Mouse (Mus musculus): Measurements from ENCODE around the gene Peak1. TPM values are rescaled to one million over a fixed set of nuclear protein-coding genes. Genes with fewer than 3 reads are reported as not detected.

Peak1 gene
- total and polyA plus RNA-seq, 3 experiments: 2.8 to 11.7 TPM; not detected in 1

GRCm38 (mm10) chr9:56200200-56200599 lies 217.7 kb downstream of the Peak1 start:
- H3K9me3 ChIP-seq (replicated peaks; ENCODE audit: insufficient read depth, low read length): no peaks in the 10 kb centered on the region
- no peak for DNase-seq (ENCODE audit: low read depth, low spot score)
- no peak overlapping the region for H3K9ac ChIP-seq (ENCODE audit: control insufficient read depth, low read depth, low read length, poor library complexity, severe bottlenecking)
- H3K36me3 ChIP-seq (ENCODE audit: control insufficient read depth in 1 of 2, insufficient read depth in 2 of 2, low read length in 2 of 2): no peaks in the 10 kb centered on the region
- TF ChIP-seq MXI1 (IDR thresholded peaks at IDR 0.05; ENCODE audit: low read depth, low read length): no peak
- TF ChIP-seq TAL1 (IDR thresholded peaks at IDR 0.05; ENCODE audit: low read length): no peak
- TF ChIP-seq POLR2AphosphoS2 (IDR thresholded peaks at IDR 0.05; ENCODE audit: low read length): no peak
- TF ChIP-seq ELF1 (IDR thresholded peaks at IDR 0.05; ENCODE audit: low read depth, low read length): no peak
- TF ChIP-seq CHD1 (IDR thresholded peaks at IDR 0.05; ENCODE audit: low read depth, low read length): no peak
- no peak for TF ChIP-seq RAD21 (IDR thresholded peaks at IDR 0.05; ENCODE audit: low read depth, low read length)
- TF ChIP-seq MAX (IDR thresholded peaks at IDR 0.05; ENCODE audit: low read length): no peak
- no peak for TF ChIP-seq MYC (IDR thresholded peaks at IDR 0.05; ENCODE audit: low read depth, low read length)
- H3K4me1 ChIP-seq (ENCODE audit: control insufficient read depth in 1 of 2, insufficient read depth in 2 of 2, low read length in 2 of 2): no peaks in the 10 kb centered on the region
- H3K27me3 ChIP-seq (ENCODE audit: control insufficient read depth in 1 of 2, insufficient read depth in 2 of 2, low read length in 2 of 2): peaks cover 0 to 2% of the 10 kb centered on the region in 2 experiments; a peak in 3 of 4 replicates
- H3K79me2 ChIP-seq (ENCODE audit: control insufficient read depth, insufficient read depth, low read length, poor library complexity): no peaks in the 10 kb centered on the region
- H3K27ac ChIP-seq (ENCODE audit: control insufficient read depth, low read depth, low read length): no peak overlapping the region
- H3K4me3 ChIP-seq (ENCODE audit: control insufficient read depth in 1 of 2, insufficient read depth in 1 of 2, low read depth in 2 of 2, low read length in 2 of 2): no peak overlapping the region

DNA sequence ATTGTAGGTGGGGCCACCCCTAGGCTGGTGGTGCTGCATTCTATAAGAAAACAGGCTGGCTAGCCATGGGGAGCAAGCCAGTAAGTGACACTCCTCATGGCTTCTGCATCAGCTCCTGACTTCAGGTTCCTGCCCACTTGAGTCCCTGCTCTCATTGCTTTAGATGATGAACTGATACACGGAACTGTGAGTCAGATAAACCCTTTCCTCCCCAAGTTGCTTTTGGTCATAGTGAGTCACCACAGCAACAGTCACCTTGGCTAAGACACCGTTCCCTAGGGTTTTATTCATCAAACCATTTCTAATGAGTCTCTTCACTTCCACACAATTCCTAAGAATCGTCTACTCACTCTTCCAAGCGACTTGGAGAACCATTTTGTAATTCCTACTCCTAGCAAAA lies 220.9 kb downstream of the Peak1 start:
- Histone ChIP-seq H3K27ac (ENCODE audit: control insufficient read depth, low read depth, low read length) (no peak overlapping the region), H3K9me3 (replicated peaks; ENCODE audit: insufficient read depth, low read length) (no peaks in the 10 kb centered on the region), H3K27me3 (ENCODE audit: control insufficient read depth in 1 of 2, insufficient read depth in 2 of 2, low read length in 2 of 2) (peaks cover 0 to 5% of the 10 kb centered on the region in 2 experiments; a peak in 3 of 4 replicates), H3K36me3 (ENCODE audit: control insufficient read depth in 1 of 2, insufficient read depth in 2 of 2, low read length in 2 of 2) (no peaks in the 10 kb centered on the region), H3K9ac (ENCODE audit: control insufficient read depth, low read depth, low read length, poor library complexity, severe bottlenecking) (no peak overlapping the region), H3K79me2 (ENCODE audit: control insufficient read depth, insufficient read depth, low read length, poor library complexity) (no peaks in the 10 kb centered on the region), H3K4me3 (ENCODE audit: control insufficient read depth in 1 of 2, insufficient read depth in 1 of 2, low read depth in 2 of 2, low read length in 2 of 2) (no peak overlapping the region), H3K4me1 (ENCODE audit: control insufficient read depth in 1 of 2, insufficient read depth in 2 of 2, low read length in 2 of 2) (no peaks in the 10 kb centered on the region)
- no peak for DNase-seq (ENCODE audit: low read depth, low spot score)
- no peak for TF ChIP-seq MAZ (IDR thresholded peaks at IDR 0.05; ENCODE audit: low read depth, low read length)
- TF ChIP-seq POLR2AphosphoS2 (IDR thresholded peaks at IDR 0.05; ENCODE audit: low read length): no peak
- no peak for TF ChIP-seq MYB (IDR thresholded peaks at IDR 0.05; ENCODE audit: low read depth, low read length)
- TF ChIP-seq TBP (IDR thresholded peaks at IDR 0.05; ENCODE audit: low read depth, low read length): no peak
- no peak for TF ChIP-seq RAD21 (IDR thresholded peaks at IDR 0.05; ENCODE audit: low read depth, low read length)
- TF ChIP-seq MXI1 (IDR thresholded peaks at IDR 0.05; ENCODE audit: low read depth, low read length): no peak
- TF ChIP-seq E2F4 (IDR thresholded peaks at IDR 0.05; ENCODE audit: borderline replicate concordance, low read depth, low read length): no peak

- Histone ChIP-seq H3K4me3 (ENCODE audit: control insufficient read depth in 1 of 2, insufficient read depth in 1 of 2, low read depth in 2 of 2, low read length in 2 of 2) (no peak overlapping the region), H3K9me3 (replicated peaks; ENCODE audit: insufficient read depth, low read length) (no peaks in the 10 kb centered on the region), H3K36me3 (ENCODE audit: control insufficient read depth in 1 of 2, insufficient read depth in 2 of 2, low read length in 2 of 2) (no peaks in the 10 kb centered on the region), H3K4me1 (ENCODE audit: control insufficient read depth in 1 of 2, insufficient read depth in 2 of 2, low read length in 2 of 2) (no peaks in the 10 kb centered on the region; a peak in 1 of 4 replicates), H3K79me2 (ENCODE audit: control insufficient read depth, insufficient read depth, low read length, poor library complexity) (no peaks in the 10 kb centered on the region), H3K9ac (ENCODE audit: control insufficient read depth, low read depth, low read length, poor library complexity, severe bottlenecking) (no peak overlapping the region), H3K27me3 (ENCODE audit: control insufficient read depth in 1 of 2, insufficient read depth in 2 of 2, low read length in 2 of 2) (peaks cover 0 to 5% of the 10 kb centered on the region in 2 experiments; a peak in 3 of 4 replicates), H3K27ac (ENCODE audit: control insufficient read depth, low read depth, low read length) (no peak overlapping the region)
- no peak for DNase-seq (ENCODE audit: low read depth, low spot score)
- TF ChIP-seq ZNF384 (IDR thresholded peaks at IDR 0.05; ENCODE audit: low read depth, low read length) (no peak), NELFE (IDR thresholded peaks at IDR 0.05; ENCODE audit: low read depth, low read length) (no peak), MEF2A (IDR thresholded peaks at IDR 0.05; ENCODE audit: extremely low read depth, insufficient replicate concordance, low read depth, low read length, poor library complexity, severe bottlenecking) (no peak), GABPA (IDR thresholded peaks at IDR 0.05; ENCODE audit: low read depth, low read length) (no peak), EP300 (IDR thresholded peaks at IDR 0.05; ENCODE audit: low read depth in 1 of 2, low read length in 2 of 2) (no peak), CHD1 (IDR thresholded peaks at IDR 0.05; ENCODE audit: low read depth, low read length) (no peak), UBTF (IDR thresholded peaks at IDR 0.05; ENCODE audit: borderline replicate concordance, insufficient read depth, low read depth, low read length) (no peak), SMC3 (IDR thresholded peaks at IDR 0.05; ENCODE audit: low read depth, low read length) (no peak), MAFK (IDR thresholded peaks at IDR 0.05; ENCODE audit: borderline replicate concordance, low read depth, low read length) (no peak), MXI1 (IDR thresholded peaks at IDR 0.05; ENCODE audit: low read depth, low read length) (no peak), TBP (IDR thresholded peaks at IDR 0.05; ENCODE audit: low read depth, low read length) (no peak), MAZ (IDR thresholded peaks at IDR 0.05; ENCODE audit: low read depth, low read length) (no peak)
Measured at GRCm38 (mm10) chr9:56195193-56195592, 222.7 kb downstream of the Peak1 start.

All from MEL (cell line).